Mouse (Mus musculus): ENCODE measurements at regions not wholly inside any gene's neighbourhood (a gene's known extent, or its start where the extent isn't known, plus 50 kb on each side); places are given as distances from the start of the nearest gene placed in this dataset.

DNA sequence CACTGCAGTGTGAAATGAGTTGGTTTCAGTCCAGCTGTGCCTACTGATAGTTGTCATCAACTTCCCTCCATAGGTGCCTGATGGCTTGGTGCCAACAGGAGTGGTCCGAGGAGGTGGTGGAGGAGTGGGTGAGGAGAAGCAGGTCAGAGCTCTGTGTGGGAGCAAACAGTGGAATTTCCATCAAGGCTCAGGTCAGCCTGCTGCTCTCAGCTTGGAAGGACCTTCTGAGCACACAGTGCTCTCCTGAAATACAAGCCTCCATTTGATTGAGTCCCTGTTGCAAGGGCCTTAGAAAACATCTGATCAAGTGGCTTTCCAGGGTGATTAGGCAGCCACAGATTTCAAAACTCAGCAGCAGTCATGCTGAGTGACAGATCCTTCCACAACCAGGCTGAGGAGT is 314.8 kb upstream of the Gcfc2 start:
- Histone ChIP-seq H3K27ac (replicated peaks) (no peak overlapping the region), H3K9me3 (replicated peaks) (no peaks in the 10 kb centered on the region), H3K4me1 (no peaks in the 10 kb centered on the region), H3K36me3 (no peaks in the 10 kb centered on the region), H3K27me3 (ENCODE audit: low read depth, poor library complexity, severe bottlenecking) (no peaks in the 10 kb centered on the region), H3K4me3 (no peak overlapping the region)
- DNase-seq (ENCODE audit: low spot score) = no peak
- 86% methylated on average over 1 of the region's 1 CpGs for WGBS

DNA sequence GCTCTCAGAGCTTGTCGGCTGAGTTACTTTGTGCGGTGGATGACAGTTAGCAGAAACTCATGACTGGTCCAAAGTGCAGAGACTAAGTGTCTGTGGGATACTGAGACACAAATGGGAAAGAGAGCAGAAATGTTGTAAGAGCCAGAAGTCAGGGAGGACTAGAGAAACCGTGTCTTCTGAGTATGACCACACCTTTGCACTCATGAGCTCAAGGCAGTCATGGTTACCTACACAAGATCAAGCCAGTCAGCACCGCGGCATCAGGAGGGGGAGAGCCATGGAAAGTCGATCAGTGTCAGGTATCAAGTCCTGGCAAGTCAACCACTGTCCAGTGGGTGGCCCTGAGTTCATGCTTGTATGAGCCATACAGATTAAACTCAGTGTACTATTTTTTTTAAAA is 311.5 kb upstream of the Gcfc2 start:
- WGBS = 91% methylated on average over 6 of the region's 6 CpGs
- no peaks in the 10 kb centered on the region for H3K9me3 ChIP-seq (replicated peaks)
- H3K27ac ChIP-seq (replicated peaks) = no peak overlapping the region
- H3K4me3 ChIP-seq = no peak overlapping the region
- H3K36me3 ChIP-seq = no peaks in the 10 kb centered on the region
- DNase-seq (ENCODE audit: low spot score) = no peak
- H3K27me3 ChIP-seq (ENCODE audit: low read depth, poor library complexity, severe bottlenecking) = no peaks in the 10 kb centered on the region
- no peaks in the 10 kb centered on the region for H3K4me1 ChIP-seq

- Histone ChIP-seq H3K4me1 (no peaks in the 10 kb centered on the region), H3K27ac (replicated peaks) (no peak overlapping the region), H3K27me3 (ENCODE audit: low read depth, poor library complexity, severe bottlenecking) (no peaks in the 10 kb centered on the region), H3K36me3 (no peaks in the 10 kb centered on the region), H3K4me3 (no peak overlapping the region), H3K9me3 (replicated peaks) (no peaks in the 10 kb centered on the region)
- WGBS = 79% methylated on average over 2 of the region's 2 CpGs
- no peak for DNase-seq (ENCODE audit: low spot score)
These were observed 305.5 kb upstream of the Gcfc2 start for GRCm38 (mm10) chr6:81618018-81618417.

DNA sequence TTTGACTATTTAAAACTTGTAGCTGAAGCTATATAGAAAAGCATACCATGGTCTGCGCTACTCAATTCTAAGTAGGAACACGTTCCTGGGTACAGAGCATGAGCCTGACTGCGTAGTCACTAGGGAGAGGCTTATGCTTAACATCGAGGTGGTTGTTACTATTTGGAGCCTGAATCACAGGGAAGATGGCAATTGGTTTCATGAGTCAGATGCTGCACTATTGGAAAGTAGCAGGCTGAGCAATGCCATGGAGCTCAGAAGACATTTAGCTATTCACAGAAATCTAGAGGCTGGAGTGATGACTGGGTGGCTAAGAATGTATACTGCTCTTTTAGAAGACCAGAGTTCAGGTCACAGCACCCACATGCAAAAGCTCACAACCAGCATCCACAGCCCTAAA is 302.4 kb upstream of the Gcfc2 start:
- Histone ChIP-seq H3K27ac (replicated peaks) (no peak overlapping the region), H3K4me3 (no peak overlapping the region), H3K4me1 (no peaks in the 10 kb centered on the region), H3K27me3 (ENCODE audit: low read depth, poor library complexity, severe bottlenecking) (no peaks in the 10 kb centered on the region), H3K36me3 (no peaks in the 10 kb centered on the region), H3K9me3 (replicated peaks) (no peaks in the 10 kb centered on the region)
- DNase-seq (ENCODE audit: low spot score) = no peak
- WGBS = 86% methylated on average over 4 of the region's 4 CpGs

DNA sequence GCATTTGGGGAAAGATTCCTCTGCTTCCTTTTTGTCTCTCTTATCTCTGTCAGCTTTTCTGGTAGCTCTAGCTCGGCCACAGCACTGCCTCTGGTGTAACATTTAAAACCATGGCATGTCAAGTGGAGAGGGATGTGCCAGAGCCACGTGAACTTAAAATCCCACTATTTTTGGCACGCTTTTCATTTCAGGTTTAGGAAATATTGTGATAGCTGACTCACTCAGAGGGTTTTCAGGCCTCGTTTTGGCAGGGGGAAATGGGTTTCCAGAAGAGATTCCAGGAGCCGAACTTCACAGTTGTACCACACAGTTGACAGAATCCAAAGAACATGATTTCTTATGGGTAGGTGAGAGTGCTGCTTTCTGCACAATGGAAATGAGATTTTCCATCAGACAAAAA is 300.8 kb upstream of the Gcfc2 start:
- no peaks in the 10 kb centered on the region for H3K4me1 ChIP-seq
- H3K9me3 ChIP-seq (replicated peaks) = no peaks in the 10 kb centered on the region
- H3K36me3 ChIP-seq = no peaks in the 10 kb centered on the region
- no peaks in the 10 kb centered on the region for H3K27me3 ChIP-seq (ENCODE audit: low read depth, poor library complexity, severe bottlenecking)
- DNase-seq (ENCODE audit: low spot score) = no peak
- H3K27ac ChIP-seq (replicated peaks) = no peak overlapping the region
- WGBS = 84% methylated on average over 5 of the region's 5 CpGs
- no peak overlapping the region for H3K4me3 ChIP-seq

- DNase-seq (ENCODE audit: low spot score) = no peak
- 78% methylated on average over 5 of the region's 5 CpGs for WGBS
These were observed 298.5 kb upstream of the Gcfc2 start for GRCm38 (mm10) chr6:81625016-81625415.

GRCm38 (mm10) chr6:81633586-81633985 is 289.9 kb upstream of the Gcfc2 start:
- Histone ChIP-seq H3K4me3 (no peak overlapping the region), H3K36me3 (no peaks in the 10 kb centered on the region), H3K27ac (replicated peaks) (no peak overlapping the region), H3K27me3 (ENCODE audit: low read depth, poor library complexity, severe bottlenecking) (no peaks in the 10 kb centered on the region), H3K4me1 (no peaks in the 10 kb centered on the region), H3K9me3 (replicated peaks) (no peaks in the 10 kb centered on the region)
- DNase-seq (ENCODE audit: low spot score) = no peak
- 73% methylated on average over 3 of the region's 3 CpGs for WGBS

More at GRCm38 (mm10) chr6:81625016-81625415, 298.5 kb upstream of the Gcfc2 start:
- Histone ChIP-seq H3K36me3 (no peaks in the 10 kb centered on the region), H3K27ac (replicated peaks) (no peak overlapping the region), H3K4me1 (no peaks in the 10 kb centered on the region), H3K9me3 (replicated peaks) (no peaks in the 10 kb centered on the region), H3K4me3 (no peak overlapping the region), H3K27me3 (ENCODE audit: low read depth, poor library complexity, severe bottlenecking) (no peaks in the 10 kb centered on the region)

DNA sequence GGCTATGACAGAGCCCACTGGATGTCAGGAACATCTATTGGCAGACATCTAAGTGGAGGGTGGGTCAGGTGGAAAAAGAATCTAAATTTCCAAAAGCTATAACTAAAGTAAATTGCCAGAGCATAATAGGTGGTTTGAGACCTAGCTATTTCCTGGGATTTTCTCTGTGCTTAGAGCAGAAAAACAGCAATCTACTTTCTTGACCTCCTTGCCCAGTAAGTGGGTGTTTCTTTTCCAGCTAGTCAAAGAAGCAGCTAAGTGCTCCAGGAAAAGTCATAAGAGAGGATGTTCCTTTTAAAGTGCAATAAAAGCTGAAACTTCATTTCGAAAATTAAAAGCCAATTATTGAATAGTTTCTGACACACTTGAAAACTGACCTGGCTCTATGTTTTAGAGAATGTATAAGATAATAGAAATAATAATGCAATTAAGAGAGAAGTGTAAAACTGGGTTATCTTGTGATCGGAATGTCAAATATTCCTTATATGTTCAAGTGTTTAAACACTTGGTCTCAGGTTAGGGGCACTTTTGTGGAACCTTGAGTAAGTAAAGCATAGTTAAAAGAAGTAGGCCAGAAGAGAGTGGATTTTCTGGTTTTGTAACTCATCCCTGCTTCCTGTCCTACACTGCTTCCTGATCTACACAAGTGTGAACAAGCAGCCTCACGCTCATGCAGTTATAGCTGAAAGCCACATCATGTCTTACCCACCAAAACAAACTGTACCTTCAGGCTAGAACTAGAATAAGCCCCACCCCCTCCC is 275.7 kb upstream of the Gcfc2 start:
- H3K4me1 ChIP-seq = no peaks in the 10 kb centered on the region

DNA sequence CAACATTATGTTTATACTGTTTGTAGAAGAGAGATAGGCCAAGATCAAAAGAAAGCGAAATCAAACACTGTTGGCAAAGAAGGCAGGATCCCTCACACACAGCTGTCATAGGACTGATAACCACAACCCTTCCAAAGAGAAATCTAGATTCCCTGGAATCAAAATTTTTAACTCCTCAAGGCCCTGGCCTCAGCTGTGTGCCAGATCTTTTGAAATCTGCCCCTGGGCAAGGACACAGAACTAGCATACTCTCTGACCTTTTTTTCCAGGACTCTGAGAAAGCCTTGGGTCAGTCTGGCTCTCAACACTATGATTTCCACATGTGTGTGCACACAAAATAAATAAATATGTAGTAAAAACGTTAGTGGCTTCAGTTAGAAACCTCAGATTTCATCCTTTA is 271.6 kb upstream of the Gcfc2 start:
- Histone ChIP-seq H3K4me1 (no peaks in the 10 kb centered on the region), H3K27me3 (ENCODE audit: low read depth, poor library complexity, severe bottlenecking) (no peaks in the 10 kb centered on the region), H3K36me3 (no peaks in the 10 kb centered on the region), H3K4me3 (no peak overlapping the region), H3K27ac (replicated peaks) (no peak overlapping the region), H3K9me3 (replicated peaks) (no peaks in the 10 kb centered on the region)
- WGBS = 79% methylated on average over 2 of the region's 2 CpGs
- DNase-seq (ENCODE audit: low spot score) = no peak

More for the DNA sequence above, 275.7 kb upstream of the Gcfc2 start:
- no peak overlapping the region for H3K4me3 ChIP-seq
- no peak overlapping the region for H3K27ac ChIP-seq (replicated peaks)
- H3K36me3 ChIP-seq = no peaks in the 10 kb centered on the region
- no peaks in the 10 kb centered on the region for H3K9me3 ChIP-seq (replicated peaks)
- H3K27me3 ChIP-seq (ENCODE audit: low read depth, poor library complexity, severe bottlenecking) = no peaks in the 10 kb centered on the region
- DNase-seq (ENCODE audit: low spot score) = no peak
- WGBS = 84% methylated on average over 3 of the region's 3 CpGs

DNA sequence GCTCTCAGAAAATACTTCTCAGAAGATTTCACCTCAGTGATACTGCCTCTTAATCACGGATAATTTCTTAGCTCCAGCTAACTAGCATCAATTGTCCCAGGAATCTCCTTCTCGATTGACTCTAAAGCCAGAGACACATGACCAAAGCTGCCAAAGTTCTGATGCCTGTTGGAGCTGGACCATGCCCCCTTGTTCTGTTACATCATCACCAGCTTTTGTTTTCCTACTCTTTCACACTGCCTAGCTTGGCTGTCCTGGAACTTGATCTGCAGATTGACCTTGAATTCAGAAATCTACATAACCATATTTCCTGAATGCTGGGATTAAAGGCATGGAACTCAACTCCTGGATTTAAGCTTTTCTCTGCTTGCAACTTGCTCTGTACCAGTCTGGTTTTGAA is 268.3 kb upstream of the Gcfc2 start:
- Histone ChIP-seq H3K4me1 (peaks cover 5% of the 10 kb centered on the region), H3K27me3 (ENCODE audit: low read depth, poor library complexity, severe bottlenecking) (no peaks in the 10 kb centered on the region), H3K9me3 (replicated peaks) (no peaks in the 10 kb centered on the region), H3K4me3 (no peak overlapping the region), H3K36me3 (no peaks in the 10 kb centered on the region), H3K27ac (replicated peaks) (no peak overlapping the region)
- WGBS = 87% methylated on average over 2 of the region's 2 CpGs
- DNase-seq (ENCODE audit: low spot score) = no peak

- peak; percentile 31 for DNase-seq (ENCODE audit: low spot score)
- Histone ChIP-seq H3K27ac (replicated peaks) (peak overlapping the region; percentile 79), H3K27me3 (ENCODE audit: low read depth, poor library complexity, severe bottlenecking) (no peaks in the 10 kb centered on the region), H3K4me1 (peaks cover 19% of the 10 kb centered on the region), H3K9me3 (replicated peaks) (no peaks in the 10 kb centered on the region), H3K36me3 (no peaks in the 10 kb centered on the region), H3K4me3 (no peak overlapping the region)
- WGBS = 55% methylated on average over 17 of the region's 17 CpGs
These were observed 262.7 kb upstream of the Gcfc2 start for GRCm38 (mm10) chr6:81660478-81661395.

GRCm38 (mm10) chr6:81668944-81669343 is 254.5 kb upstream of the Gcfc2 start:
- no peak overlapping the region for H3K4me3 ChIP-seq
- no peaks in the 10 kb centered on the region for H3K4me1 ChIP-seq
- 82% methylated on average over 1 of the region's 1 CpGs for WGBS
- H3K36me3 ChIP-seq = no peaks in the 10 kb centered on the region
- no peak for DNase-seq (ENCODE audit: low spot score)
- no peaks in the 10 kb centered on the region for H3K27me3 ChIP-seq (ENCODE audit: low read depth, poor library complexity, severe bottlenecking)
- no peaks in the 10 kb centered on the region for H3K9me3 ChIP-seq (replicated peaks)
- H3K27ac ChIP-seq (replicated peaks) = no peak overlapping the region

GRCm38 (mm10) chr6:81673316-81673715 is 250.2 kb upstream of the Gcfc2 start:
- Histone ChIP-seq H3K27me3 (ENCODE audit: low read depth, poor library complexity, severe bottlenecking) (no peaks in the 10 kb centered on the region), H3K9me3 (replicated peaks) (no peaks in the 10 kb centered on the region), H3K4me1 (no peaks in the 10 kb centered on the region), H3K36me3 (no peaks in the 10 kb centered on the region), H3K4me3 (no peak overlapping the region), H3K27ac (replicated peaks) (no peak overlapping the region)
- WGBS = 87% methylated on average over 2 of the region's 2 CpGs
- no peak for DNase-seq (ENCODE audit: low spot score)

All from midbrain, embryonic 10.5 days (tissue).